In the genomic region with DNA sequence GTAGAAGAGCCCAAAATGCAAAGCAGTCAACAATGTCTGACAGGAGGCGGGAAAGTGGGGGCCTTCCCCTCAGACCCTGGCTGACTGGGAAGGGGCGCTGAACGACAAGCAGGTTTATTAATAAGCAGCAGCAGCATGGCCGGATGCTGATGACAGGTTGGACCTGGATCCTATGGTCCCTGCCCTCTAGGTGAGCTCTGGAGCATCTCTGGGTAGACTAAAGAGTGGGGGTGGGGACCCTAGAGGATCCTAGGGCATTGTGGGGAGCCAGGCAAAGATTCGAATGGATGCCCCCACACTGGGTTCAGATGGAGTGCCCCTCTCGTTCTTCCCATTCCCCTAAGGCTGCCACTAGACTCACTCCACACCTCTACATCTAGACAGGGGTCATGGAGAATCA, we compare ENCODE assay signal across 42 mouse cellular contexts. TPM values are rescaled to one million over a fixed set of nuclear protein-coding genes. Genes with fewer than 3 reads are reported as not detected.
"Had no signal": no experiment of that assay in that cellular context is flagged by ENCODE, and none has a peak within 500 bp of the region (broad histone marks: within the 10 kb centered on the region; RNA-seq: fewer than 3 reads in every experiment).

No protein-coding gene starts in this region.

- H3K9ac ChIP-seq: limb, embryonic 12.5 days; limb, embryonic 15.5 days; liver, embryonic 12.5 days; liver, embryonic 14.5 days; liver, embryonic 15.5 days; liver, postnatal 0 days; lung, embryonic 14.5 days; lung, embryonic 15.5 days; midbrain, embryonic 12.5 days; midbrain, embryonic 13.5 days; midbrain, embryonic 15.5 days; neural tube, embryonic 12.5 days; neural tube, embryonic 13.5 days had no signal

- H3K27me3 ChIP-seq: limb, embryonic 12.5 days; limb, embryonic 13.5 days; limb, embryonic 15.5 days; lung, embryonic 15.5 days; midbrain, embryonic 13.5 days; midbrain, embryonic 15.5 days; neural tube, embryonic 12.5 days; neural tube, embryonic 13.5 days had no signal

- H3K9me3 ChIP-seq: limb, embryonic 10.5 days; limb, embryonic 12.5 days; limb, embryonic 13.5 days; limb, embryonic 15.5 days; liver, embryonic 12.5 days; liver, embryonic 15.5 days; lung, embryonic 15.5 days; megakaryocyte, embryonic 14.5 days; midbrain, embryonic 10.5 days; midbrain, embryonic 12.5 days; midbrain, embryonic 13.5 days; midbrain, embryonic 15.5 days; neural tube, embryonic 12.5 days; neural tube, embryonic 13.5 days had no signal

- H3K27ac ChIP-seq: left cerebral cortex, adult 2 months; limb, embryonic 10.5 days; limb, embryonic 12.5 days; limb, embryonic 13.5 days; limb, embryonic 15.5 days; liver, embryonic 14.5 days; liver, embryonic 15.5 days; lung, embryonic 15.5 days; macrophage; midbrain, embryonic 10.5 days; midbrain, embryonic 12.5 days; midbrain, embryonic 13.5 days; midbrain, embryonic 15.5 days; neural tube, embryonic 12.5 days; neural tube, embryonic 13.5 days had no signal

- H3K36me3 ChIP-seq: limb, embryonic 10.5 days; limb, embryonic 12.5 days; limb, embryonic 13.5 days; limb, embryonic 15.5 days; liver, embryonic 12.5 days; liver, embryonic 15.5 days; lung, embryonic 15.5 days; midbrain, embryonic 10.5 days; midbrain, embryonic 12.5 days; midbrain, embryonic 13.5 days; midbrain, embryonic 15.5 days; neural tube, embryonic 12.5 days; neural tube, embryonic 13.5 days had no signal

- H3K4me3 ChIP-seq: left cerebral cortex, adult 2 months; limb, embryonic 10.5 days; limb, embryonic 12.5 days; limb, embryonic 13.5 days; limb, embryonic 15.5 days; liver, embryonic 12.5 days; liver, embryonic 15.5 days; lung, embryonic 15.5 days; megakaryocyte, embryonic 14.5 days; midbrain, embryonic 10.5 days; midbrain, embryonic 12.5 days; midbrain, embryonic 13.5 days; midbrain, embryonic 15.5 days; myocyte; neural tube, embryonic 12.5 days; neural tube, embryonic 13.5 days had no signal

- ATAC-seq: liver, embryonic 12.5 days; liver, postnatal 0 days; lung, postnatal 0 days; midbrain, embryonic 13.5 days; midbrain, embryonic 15.5 days had no signal

- H3K4me2 ChIP-seq: limb, embryonic 12.5 days; limb, embryonic 13.5 days; limb, embryonic 15.5 days; liver, embryonic 12.5 days; liver, embryonic 15.5 days; lung, embryonic 14.5 days; lung, embryonic 15.5 days; midbrain, embryonic 12.5 days; midbrain, embryonic 13.5 days; midbrain, embryonic 15.5 days; neural tube, embryonic 12.5 days; neural tube, embryonic 13.5 days had no signal

- DNase-seq: left cerebral cortex, postnatal 4 days; liver; liver, postnatal 0 days; lung, adult 18-20 months; lung, adult 2 months; lung, postnatal 10 days; lung, postnatal 14 days; lung, postnatal 36 days; lung, postnatal 4 days had no signal

RNA-seq across cellular contexts. Expression of gene Kcnip2, which starts 23.5 kb away (rescaled TPM):
- total RNA-seq: liver, adult 2 months; monocyte, adult 5-6 weeks had no signal
- polyA plus RNA-seq: macrophage had no signal

RNA-seq across cellular contexts. Expression of gene Fgf8, which starts 49.7 kb away (rescaled TPM):
- total RNA-seq: left cerebral cortex, adult 2 months; left cerebral cortex, adult 8-10 months; left cerebral cortex, postnatal 10 days; left cerebral cortex, postnatal 14 days; left cerebral cortex, postnatal 25 days; left cerebral cortex, postnatal 36 days; left cerebral cortex, postnatal 4 days; liver, adult 2 months; megakaryocyte progenitor cell, adult 5-6 weeks; megakaryocyte, adult 5-6 weeks; megakaryocyte-erythroid progenitor cell, adult 5-6 weeks; monocyte, adult 5-6 weeks had no signal
- polyA plus RNA-seq: liver, adult 2 months; liver, embryonic 12.5 days; liver, embryonic 15.5 days; liver, embryonic 16.5 days; liver, postnatal 0 days; lung, adult 2 months; lung, embryonic 14.5 days; lung, embryonic 15.5 days; lung, embryonic 16.5 days; lung, postnatal 0 days; macrophage; midbrain, postnatal 0 days; myocyte; neural tube, embryonic 12.5 days; neural tube, embryonic 13.5 days had no signal
